Mouse (Mus musculus): ENCODE measurements at regions not wholly inside any gene's neighbourhood (a gene's known extent, or its start where the extent isn't known, plus 50 kb on each side); places are given as distances from the start of the nearest gene placed in this dataset.

DNA sequence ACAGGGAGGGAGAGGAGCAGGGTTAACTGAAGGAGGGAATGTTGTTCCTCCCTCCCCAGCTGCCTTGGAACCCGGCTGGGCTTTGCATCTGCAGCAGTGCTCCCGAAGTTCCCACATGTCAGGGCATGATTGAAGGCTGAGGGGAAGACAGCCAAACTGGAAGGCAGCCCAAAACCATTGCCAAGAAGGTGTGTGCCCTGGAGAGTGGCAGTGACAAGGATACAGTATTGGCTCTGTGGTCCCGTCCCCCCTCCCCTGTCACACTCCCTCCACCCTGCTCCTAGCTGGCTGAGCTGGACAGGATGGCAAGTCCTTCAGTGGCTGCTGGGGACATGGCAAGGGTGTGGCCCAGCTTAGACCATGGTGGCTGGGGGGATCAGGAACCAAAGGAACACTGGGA lies 79.1 kb downstream of the Cyp26b1 start:
- no peak overlapping the region for H3K27ac ChIP-seq
- H3K4me3 ChIP-seq (replicated peaks), result no peak overlapping the region
- H3K9ac ChIP-seq, result no peak overlapping the region
- 61% methylated on average over 3 of the region's 3 CpGs for WGBS
- no peaks in the 10 kb centered on the region for H3K4me1 ChIP-seq
- no peak overlapping the region for H3K4me2 ChIP-seq
- H3K36me3 ChIP-seq (replicated peaks), result no peaks in the 10 kb centered on the region
- ATAC-seq (ENCODE audit: low FRiP score), result no peak
- no peaks in the 10 kb centered on the region for H3K27me3 ChIP-seq
- H3K9me3 ChIP-seq, result no peaks in the 10 kb centered on the region

GRCm38 (mm10) chr6:84508598-84508997 lies 85.1 kb downstream of the Cyp26b1 start:
- H3K4me1 ChIP-seq, result no peaks in the 10 kb centered on the region
- 88% methylated on average over 3 of the region's 3 CpGs for WGBS
- no peaks in the 10 kb centered on the region for H3K36me3 ChIP-seq (replicated peaks)
- no peaks in the 10 kb centered on the region for H3K9me3 ChIP-seq
- H3K4me2 ChIP-seq, result no peak overlapping the region
- no peak overlapping the region for H3K27ac ChIP-seq
- ATAC-seq (ENCODE audit: low FRiP score), result no peak
- no peak overlapping the region for H3K9ac ChIP-seq
- no peaks in the 10 kb centered on the region for H3K27me3 ChIP-seq
- H3K4me3 ChIP-seq (replicated peaks), result no peak overlapping the region

DNA sequence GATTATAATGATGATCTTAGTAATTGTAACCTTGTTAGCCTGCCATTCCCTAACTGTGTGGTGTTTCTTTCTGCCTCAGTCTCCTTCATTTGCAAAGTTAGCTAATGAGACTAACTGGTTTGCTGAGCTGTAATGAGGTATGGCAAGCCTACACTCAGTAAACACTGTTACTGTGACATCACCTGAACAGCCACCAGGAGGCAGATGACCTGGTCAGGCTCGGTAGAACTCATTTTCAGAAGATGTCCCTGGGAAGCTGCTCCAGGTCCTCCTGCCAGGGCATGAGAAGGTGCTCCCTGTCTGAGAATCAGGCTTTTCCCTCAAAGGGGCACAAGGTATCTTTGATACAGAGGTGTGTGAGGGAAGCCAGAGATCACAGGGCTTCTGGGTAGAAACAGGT lies 87.0 kb downstream of the Cyp26b1 start:
- H3K4me2 ChIP-seq, result no peak overlapping the region
- ATAC-seq (ENCODE audit: low FRiP score), result no peak
- no peaks in the 10 kb centered on the region for H3K9me3 ChIP-seq
- no peaks in the 10 kb centered on the region for H3K27me3 ChIP-seq
- 31% methylated on average over 1 of the region's 1 CpGs for WGBS
- no peaks in the 10 kb centered on the region for H3K4me1 ChIP-seq
- no peak overlapping the region for H3K27ac ChIP-seq
- no peaks in the 10 kb centered on the region for H3K36me3 ChIP-seq (replicated peaks)
- H3K4me3 ChIP-seq (replicated peaks), result no peak overlapping the region
- H3K9ac ChIP-seq, result no peak overlapping the region

- Histone ChIP-seq H3K4me1 (no peaks in the 10 kb centered on the region), H3K9me3 (no peaks in the 10 kb centered on the region), H3K4me3 (replicated peaks) (no peak overlapping the region), H3K9ac (no peak overlapping the region), H3K27ac (no peak overlapping the region), H3K4me2 (no peak overlapping the region), H3K36me3 (replicated peaks) (no peaks in the 10 kb centered on the region), H3K27me3 (no peaks in the 10 kb centered on the region)
- WGBS, result 47% methylated on average over 13 of the region's 13 CpGs
- ATAC-seq (ENCODE audit: low FRiP score), result no peak
Measured at GRCm38 (mm10) chr6:84500255-84500886, 93.3 kb downstream of the Cyp26b1 start.

DNA sequence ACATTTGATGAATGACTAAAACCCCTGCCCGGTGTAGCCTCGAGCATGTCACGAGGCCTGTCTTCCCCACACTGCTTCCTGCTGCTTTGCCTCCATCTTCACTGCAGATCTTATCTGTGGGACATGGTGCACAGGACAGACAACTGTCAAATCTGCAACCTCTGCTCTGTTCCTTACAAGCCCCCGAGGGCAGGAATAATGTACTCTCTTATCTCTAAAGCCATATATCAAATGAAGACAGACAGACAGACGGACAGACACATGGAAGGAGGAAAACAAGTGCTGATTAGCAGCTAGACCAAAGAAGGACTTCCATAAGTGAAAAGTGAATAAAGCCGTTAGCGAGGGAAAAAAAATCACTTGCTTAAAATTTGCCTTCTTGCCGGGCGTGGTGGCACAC lies 95.6 kb downstream of the Cyp26b1 start:
- WGBS, result 89% methylated on average over 9 of the region's 9 CpGs
- no peaks in the 10 kb centered on the region for H3K36me3 ChIP-seq (replicated peaks)
- peaks cover 2% of the 10 kb centered on the region; the same call in 1 of the 2 replicates for H3K4me1 ChIP-seq
- ATAC-seq (ENCODE audit: low FRiP score), result no peak
- no peak overlapping the region for H3K4me3 ChIP-seq (replicated peaks)
- H3K9ac ChIP-seq, result no peak overlapping the region
- no peak overlapping the region for H3K27ac ChIP-seq
- no peaks in the 10 kb centered on the region for H3K27me3 ChIP-seq
- H3K4me2 ChIP-seq, result no peak overlapping the region
- no peaks in the 10 kb centered on the region for H3K9me3 ChIP-seq

- no peaks in the 10 kb centered on the region for H3K9me3 ChIP-seq
- no peak overlapping the region for H3K4me2 ChIP-seq
- H3K9ac ChIP-seq, result no peak overlapping the region
- no peaks in the 10 kb centered on the region for H3K36me3 ChIP-seq (replicated peaks)
- H3K27ac ChIP-seq, result no peak overlapping the region
- no peaks in the 10 kb centered on the region for H3K27me3 ChIP-seq
- H3K4me1 ChIP-seq, result peaks cover 2% of the 10 kb centered on the region; the same call in 1 of the 2 replicates
- ATAC-seq (ENCODE audit: low FRiP score), result no peak
- H3K4me3 ChIP-seq (replicated peaks), result no peak overlapping the region
- WGBS, result 94% methylated on average over 6 of the region's 6 CpGs
Measured at GRCm38 (mm10) chr6:84493676-84494075, 100.0 kb downstream of the Cyp26b1 start.

- H3K4me1 ChIP-seq, result peaks cover 2% of the 10 kb centered on the region; the same call in 1 of the 2 replicates
- H3K27me3 ChIP-seq, result no peaks in the 10 kb centered on the region
- 87% methylated on average over 8 of the region's 8 CpGs for WGBS
- ATAC-seq (ENCODE audit: low FRiP score), result no peak
- no peak overlapping the region for H3K4me3 ChIP-seq (replicated peaks)
- H3K36me3 ChIP-seq (replicated peaks), result no peaks in the 10 kb centered on the region
- H3K9me3 ChIP-seq, result no peaks in the 10 kb centered on the region
- H3K4me2 ChIP-seq, result no peak overlapping the region
- no peak overlapping the region for H3K9ac ChIP-seq
- no peak overlapping the region for H3K27ac ChIP-seq
Measured at GRCm38 (mm10) chr6:84493169-84493568, 100.5 kb downstream of the Cyp26b1 start.

GRCm38 (mm10) chr6:84492594-84492993 lies 101.1 kb downstream of the Cyp26b1 start:
- H3K9ac ChIP-seq, result no peak overlapping the region
- no peak overlapping the region for H3K4me2 ChIP-seq
- no peaks in the 10 kb centered on the region for H3K36me3 ChIP-seq (replicated peaks)
- peaks cover 2% of the 10 kb centered on the region; the same call in 1 of the 2 replicates for H3K4me1 ChIP-seq
- no peak overlapping the region for H3K27ac ChIP-seq
- H3K9me3 ChIP-seq, result no peaks in the 10 kb centered on the region
- no peaks in the 10 kb centered on the region for H3K27me3 ChIP-seq
- WGBS, result 93% methylated on average over 2 of the region's 2 CpGs
- ATAC-seq (ENCODE audit: low FRiP score), result no peak
- no peak overlapping the region for H3K4me3 ChIP-seq (replicated peaks)

DNA sequence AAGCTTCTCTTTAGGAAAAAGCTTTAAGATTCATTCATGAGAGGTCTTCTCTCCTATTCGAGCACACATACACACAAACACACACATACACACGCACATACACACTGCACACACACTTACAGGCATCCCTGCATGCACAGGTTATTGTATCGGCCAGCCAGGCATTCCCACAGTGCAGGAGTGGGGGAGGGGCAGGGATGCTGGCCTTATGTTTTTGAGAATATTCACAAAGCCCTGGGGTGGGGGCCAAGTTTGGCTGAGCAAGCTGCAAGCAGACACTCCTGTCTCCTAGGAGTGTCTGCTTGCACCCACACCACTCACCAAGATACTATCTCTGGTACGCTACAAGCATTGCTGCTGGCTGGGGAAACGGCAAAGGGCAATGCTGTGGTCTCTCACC lies 102.6 kb downstream of the Cyp26b1 start:
- ATAC-seq (ENCODE audit: low FRiP score), result no peak
- no peaks in the 10 kb centered on the region for H3K9me3 ChIP-seq

DNA sequence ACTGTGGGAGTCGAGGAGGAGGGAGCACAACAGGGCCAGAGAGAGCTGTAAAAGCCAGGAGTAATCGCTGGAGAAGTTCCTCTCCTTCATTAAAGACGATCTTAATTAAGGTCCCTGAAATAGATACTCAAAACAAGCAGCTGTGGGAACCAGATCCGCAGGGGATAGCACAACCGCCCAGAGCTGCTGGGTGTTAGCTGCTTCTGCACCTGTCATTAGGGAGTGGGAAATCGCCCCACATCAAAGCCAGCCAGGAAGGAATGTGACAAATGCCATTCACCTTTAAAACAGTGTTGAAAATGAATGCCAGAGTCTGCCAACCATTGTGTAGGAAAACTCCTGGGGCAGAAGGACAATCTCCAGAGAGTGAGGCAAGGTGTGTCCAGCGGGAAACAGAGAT lies 112.5 kb downstream of the Cyp26b1 start:
- H3K4me2 ChIP-seq, result no peak overlapping the region
- H3K4me3 ChIP-seq (replicated peaks), result no peak overlapping the region
- H3K27me3 ChIP-seq, result no peaks in the 10 kb centered on the region
- H3K27ac ChIP-seq, result no peak overlapping the region
- 31% methylated on average over 7 of the region's 7 CpGs for WGBS
- no peaks in the 10 kb centered on the region for H3K9me3 ChIP-seq
- H3K4me1 ChIP-seq, result 0 out of 2 replicates have a peak, but pooled peaks cover 5% of the 10 kb centered on the region
- ATAC-seq (ENCODE audit: low FRiP score), result no peak
- H3K9ac ChIP-seq, result no peak overlapping the region
- H3K36me3 ChIP-seq (replicated peaks), result no peaks in the 10 kb centered on the region

More for the DNA sequence above, 102.6 kb downstream of the Cyp26b1 start:
- Histone ChIP-seq H3K9ac (no peak overlapping the region), H3K27ac (no peak overlapping the region), H3K27me3 (no peaks in the 10 kb centered on the region), H3K4me3 (replicated peaks) (no peak overlapping the region), H3K36me3 (replicated peaks) (no peaks in the 10 kb centered on the region), H3K4me1 (peaks cover 2% of the 10 kb centered on the region; the same call in 1 of the 2 replicates), H3K4me2 (no peak overlapping the region)
- 79% methylated on average over 5 of the region's 5 CpGs for WGBS

DNA sequence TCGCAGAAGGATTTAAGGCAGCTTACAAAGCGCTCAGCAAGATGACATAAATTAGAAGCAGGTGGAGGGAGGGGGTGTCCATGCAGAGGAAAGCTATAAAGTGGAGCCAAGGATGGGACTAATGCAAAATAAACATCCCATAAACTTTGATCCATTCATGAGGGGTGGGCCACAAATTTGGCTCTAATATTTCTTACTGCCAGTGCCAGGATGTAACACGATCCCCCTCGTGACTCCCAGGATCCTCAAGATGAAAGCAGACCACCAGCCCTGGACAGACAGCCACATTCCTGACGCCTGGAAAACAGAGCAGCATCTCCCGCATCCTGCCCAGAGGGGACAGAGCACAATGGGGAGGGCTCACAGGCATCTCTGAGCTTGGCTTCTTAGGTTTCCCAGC lies 116.6 kb downstream of the Cyp26b1 start:
- no peaks in the 10 kb centered on the region for H3K36me3 ChIP-seq (replicated peaks)
- H3K4me3 ChIP-seq (replicated peaks), result no peak overlapping the region
- no peak for ATAC-seq (ENCODE audit: low FRiP score)
- H3K4me2 ChIP-seq, result no peak overlapping the region
- no peak overlapping the region for H3K9ac ChIP-seq
- no peaks in the 10 kb centered on the region for H3K9me3 ChIP-seq
- no peaks in the 10 kb centered on the region for H3K27me3 ChIP-seq
- WGBS, result 48% methylated on average over 6 of the region's 6 CpGs
- 0 out of 2 replicates have a peak, but pooled peaks cover 5% of the 10 kb centered on the region for H3K4me1 ChIP-seq
- H3K27ac ChIP-seq, result no peak overlapping the region

DNA sequence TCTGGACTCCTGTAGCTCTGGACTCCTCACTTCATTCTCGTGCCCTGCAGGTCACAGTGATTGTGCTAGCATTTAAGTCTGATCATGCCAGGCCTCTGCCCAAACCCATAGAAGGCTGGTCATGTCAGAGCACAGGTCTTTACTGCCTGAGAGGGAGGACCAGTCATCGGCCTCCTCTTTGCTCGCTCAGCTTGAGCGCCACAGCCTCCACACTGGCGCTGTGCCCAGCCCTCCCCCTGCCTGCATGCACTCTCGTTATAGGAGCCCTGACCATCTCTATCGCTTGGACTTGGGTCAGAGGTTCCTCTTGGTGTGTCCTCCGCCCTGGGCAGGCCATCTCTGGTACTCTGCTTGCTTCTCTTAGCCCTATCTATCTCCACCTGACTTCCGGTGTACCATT lies 117.2 kb downstream of the Cyp26b1 start:
- Histone ChIP-seq H3K27ac (no peak overlapping the region), H3K4me3 (replicated peaks) (no peak overlapping the region), H3K27me3 (no peaks in the 10 kb centered on the region), H3K9ac (no peak overlapping the region), H3K4me1 (0 out of 2 replicates have a peak, but pooled peaks cover 5% of the 10 kb centered on the region), H3K9me3 (no peaks in the 10 kb centered on the region), H3K36me3 (replicated peaks) (no peaks in the 10 kb centered on the region), H3K4me2 (no peak overlapping the region)
- no peak for ATAC-seq (ENCODE audit: low FRiP score)
- 64% methylated on average over 9 of the region's 9 CpGs for WGBS

- H3K27me3 ChIP-seq, result no peaks in the 10 kb centered on the region
- H3K9ac ChIP-seq, result no peak overlapping the region
- H3K9me3 ChIP-seq, result no peaks in the 10 kb centered on the region
- H3K36me3 ChIP-seq (replicated peaks), result no peaks in the 10 kb centered on the region
- H3K4me2 ChIP-seq, result no peak overlapping the region
- H3K4me1 ChIP-seq, result no peaks in the 10 kb centered on the region
- no peak overlapping the region for H3K27ac ChIP-seq
- no peak overlapping the region for H3K4me3 ChIP-seq (replicated peaks)
- ATAC-seq (ENCODE audit: low FRiP score), result no peak
Measured at GRCm38 (mm10) chr6:84474835-84475234, 118.9 kb downstream of the Cyp26b1 start.
